Mouse (Mus musculus) G1E (cell line): ENCODE measurements at regions not wholly inside any gene's neighbourhood (a gene's known extent, or its start where the extent isn't known, plus 50 kb on each side); places are given as distances from the start of the nearest gene placed in this dataset.

ENCODE experiments used
- ATAC-seq: 2 replicates; pipeline ENCODE4 v1.8.0; 2016; ENCODE audit warnings: mild to moderate bottlenecking; ENCODE audit not compliant: insufficient number of reproducible peaks, poor library complexity, low FRiP score, severe bottlenecking; ENCODE audit errors: extremely low read depth
- DNase-seq: peaks from one replicate; pipeline ENCODE4 v3.0.0; 2012; ENCODE audit warnings: low spot score
- H3K27me3 ChIP-seq: 2 replicates; pipeline ENCODE4 v1.6.1; 2012; ENCODE audit warnings: mild to moderate bottlenecking, low read length, inconsistent platforms; ENCODE audit not compliant: insufficient read depth
- H3K36me3 ChIP-seq: replicated peaks from 2 replicates; pipeline ENCODE3; 2012; ENCODE audit warnings: mild to moderate bottlenecking, inconsistent platforms
- H3K4me1 ChIP-seq: 2 replicates; pipeline ENCODE4 v1.6.1; 2012; ENCODE audit warnings: low read depth, low read length, inconsistent platforms, mixed read lengths; ENCODE audit not compliant: insufficient read depth
- H3K4me3 ChIP-seq: 2 replicates; pipeline ENCODE4 v1.5.1; 2012; ENCODE audit warnings: low read depth, mild to moderate bottlenecking, inconsistent platforms, low read length, moderate library complexity, mixed read lengths
- H3K9me3 ChIP-seq: replicated peaks from 2 replicates; pipeline ENCODE4 v1.6.1; 2012; ENCODE audit warnings: inconsistent platforms
- CTCF ChIP-seq: IDR thresholded peaks from 2 replicates; pipeline ENCODE4 v1.5.1; 2012; ENCODE audit warnings: low read depth, low read length, inconsistent platforms, mixed read lengths
- GATA1 ChIP-seq: IDR thresholded peaks from 2 replicates; pipeline ENCODE4 v1.6.1; 2012; ENCODE audit warnings: borderline replicate concordance, low read length, inconsistent platforms, mixed read lengths
- GATA2 ChIP-seq: IDR thresholded peaks from 2 replicates; pipeline ENCODE4 v1.6.1; 2012; ENCODE audit warnings: low read depth, low read length, inconsistent platforms, borderline replicate concordance
- POLR2AphosphoS5 ChIP-seq: IDR thresholded peaks from 2 replicates; pipeline ENCODE4 v1.6.1; 2012; ENCODE audit warnings: low read depth, low read length, inconsistent platforms; ENCODE audit not compliant: insufficient replicate concordance
- TAL1 ChIP-seq: conservative IDR thresholded peaks from 2 replicates; pipeline ENCODE4 v1.6.1; 2012; ENCODE audit warnings: low read depth, low read length, inconsistent platforms, mixed read lengths

DNA sequence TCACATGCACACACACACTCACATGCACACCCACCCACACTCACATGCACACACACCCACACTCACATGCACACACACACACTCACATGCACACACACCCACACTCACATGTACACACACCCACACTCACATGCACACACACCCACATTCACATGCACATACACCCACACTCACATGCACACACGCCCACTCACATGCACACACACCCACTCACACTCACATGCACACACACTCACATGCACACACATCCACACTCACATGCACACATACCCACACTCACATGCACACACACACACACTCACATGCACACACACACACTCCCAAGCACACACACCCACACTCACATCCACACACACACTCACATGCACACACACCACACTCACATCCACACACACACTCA is 74.0 kb upstream of the Mki67 start:
- Histone ChIP-seq H3K9me3 (peaks cover 20% of the 10 kb centered on the region), H3K4me3 (peak overlapping the region; percentile 33), H3K36me3 (no peaks in the 10 kb centered on the region), H3K4me1 (no peaks in the 10 kb centered on the region; the same call in 1 of the 2 replicates), H3K27me3 (no peaks in the 10 kb centered on the region)
- DNase-seq, result no peak
- no peak for TF ChIP-seq TAL1
- TF ChIP-seq POLR2AphosphoS5, result 0 out of 2 replicates have a peak, but pooled peaks have one; percentile 83
- 0 out of 2 replicates have a peak, but pooled peaks have one; percentile 5 for TF ChIP-seq CTCF
- no peak for ATAC-seq

- no peaks in the 10 kb centered on the region for H3K27me3 ChIP-seq
- H3K36me3 ChIP-seq, result no peaks in the 10 kb centered on the region
- TF ChIP-seq GATA1 (no peak), CTCF (peak; percentile 52)
- peaks cover 20% of the 10 kb centered on the region for H3K9me3 ChIP-seq
- DNase-seq (no peak), ATAC-seq (peak; percentile 34; the same call in 1 of the 2 replicates)
- no peaks in the 10 kb centered on the region; the same call in 1 of the 2 replicates for H3K4me1 ChIP-seq
- no peak overlapping the region for H3K4me3 ChIP-seq
Observed at GRCm38 (mm10) chr7:135790978-135791377, 74.8 kb upstream of the Mki67 start.

DNA sequence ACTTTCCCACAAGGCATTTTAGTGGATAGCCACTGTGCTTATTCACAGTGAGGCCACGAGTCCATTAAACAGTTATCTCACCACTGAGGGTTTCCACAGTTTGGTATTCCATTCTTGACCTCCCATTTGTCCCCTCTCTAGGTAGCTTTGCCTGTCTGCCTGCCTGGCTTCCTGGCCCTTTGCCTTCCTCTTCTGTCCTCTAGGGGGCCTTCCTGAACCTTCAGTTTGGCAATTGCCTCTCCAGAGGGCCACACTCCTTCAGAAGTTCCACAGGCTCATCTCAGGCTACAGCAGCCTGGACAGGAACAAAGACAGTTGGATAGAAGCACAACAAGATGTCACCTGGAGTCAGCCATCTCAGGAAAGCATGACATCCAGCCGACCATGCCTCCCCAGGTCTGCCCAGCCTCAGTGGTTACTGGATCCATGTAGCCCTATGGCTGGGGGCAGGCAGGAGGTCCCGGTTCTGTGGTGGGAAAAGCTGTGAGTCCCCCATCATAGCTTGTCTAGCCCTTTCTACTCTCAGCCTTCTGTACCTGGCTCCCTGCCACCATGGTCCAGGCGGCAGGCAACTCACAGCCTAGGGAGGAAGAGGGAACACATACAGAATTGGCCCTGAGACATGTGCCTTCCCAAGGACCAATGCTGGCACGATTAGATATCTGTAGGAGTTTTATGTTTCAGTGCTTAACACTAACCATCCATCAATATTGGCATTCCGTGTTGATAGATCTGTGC is 76.0 kb upstream of the Mki67 start:
- peaks cover 20% of the 10 kb centered on the region for H3K9me3 ChIP-seq
- ATAC-seq, result no peak

GRCm38 (mm10) chr7:135792918-135793317 is 76.8 kb upstream of the Mki67 start:
- no peaks in the 10 kb centered on the region; the same call in 1 of the 2 replicates for H3K4me1 ChIP-seq
- no peak for DNase-seq
- no peak for ATAC-seq
- TF ChIP-seq POLR2AphosphoS5, result no peak
- no peak for TF ChIP-seq GATA2
- TF ChIP-seq GATA1, result no peak
- peak; percentile 51 for TF ChIP-seq CTCF
- TF ChIP-seq TAL1, result no peak
- H3K27me3 ChIP-seq, result no peaks in the 10 kb centered on the region
- no peak overlapping the region for H3K4me3 ChIP-seq
- H3K9me3 ChIP-seq, result peaks cover 18% of the 10 kb centered on the region
- H3K36me3 ChIP-seq, result no peaks in the 10 kb centered on the region

More for the DNA sequence above, 76.0 kb upstream of the Mki67 start:
- Histone ChIP-seq H3K4me3 (no peak overlapping the region), H3K36me3 (no peaks in the 10 kb centered on the region), H3K27me3 (no peaks in the 10 kb centered on the region), H3K4me1 (no peaks in the 10 kb centered on the region; the same call in 1 of the 2 replicates)
- no peak for TF ChIP-seq GATA2
- no peak for TF ChIP-seq TAL1
- TF ChIP-seq POLR2AphosphoS5, result no peak
- no peak for TF ChIP-seq CTCF
- DNase-seq, result no peak

- TF ChIP-seq TAL1 (no peak), GATA2 (no peak), GATA1 (no peak), POLR2AphosphoS5 (no peak), CTCF (no peak)
- H3K36me3 ChIP-seq, result no peaks in the 10 kb centered on the region
- no peak for ATAC-seq
- no peaks in the 10 kb centered on the region for H3K27me3 ChIP-seq
- H3K9me3 ChIP-seq, result peaks cover 16% of the 10 kb centered on the region
- DNase-seq, result no peak
- H3K4me1 ChIP-seq, result no peaks in the 10 kb centered on the region; the same call in 1 of the 2 replicates
- no peak overlapping the region for H3K4me3 ChIP-seq
Observed at GRCm38 (mm10) chr7:135794238-135794637, 78.1 kb upstream of the Mki67 start.

DNA sequence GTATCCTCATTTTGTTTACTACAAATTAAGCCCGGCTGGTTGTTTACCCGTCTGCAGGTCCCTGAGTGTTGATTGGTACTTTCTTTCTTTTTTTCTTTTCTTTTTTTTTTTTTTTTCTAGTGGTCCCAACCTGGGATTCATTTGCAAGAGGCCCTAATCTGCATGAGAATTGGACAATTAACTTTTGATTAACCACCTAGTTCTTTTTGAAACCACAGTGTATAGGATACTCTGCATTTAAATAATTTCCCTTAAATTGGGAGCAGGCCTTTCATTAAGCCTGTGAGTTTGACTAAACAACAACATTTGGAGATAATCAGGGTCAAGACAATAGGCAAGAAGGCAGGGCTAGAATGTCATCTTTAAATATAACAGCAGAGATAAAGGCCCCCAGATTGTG is 78.5 kb upstream of the Mki67 start:
- ATAC-seq (no peak), DNase-seq (no peak)
- TF ChIP-seq POLR2AphosphoS5, result no peak
- TF ChIP-seq CTCF, result no peak
- no peak for TF ChIP-seq GATA2
- TF ChIP-seq TAL1, result no peak
- no peak for TF ChIP-seq GATA1

More for the DNA sequence above, 78.5 kb upstream of the Mki67 start:
- no peaks in the 10 kb centered on the region; the same call in 1 of the 2 replicates for H3K4me1 ChIP-seq
- no peaks in the 10 kb centered on the region for H3K36me3 ChIP-seq
- H3K9me3 ChIP-seq, result peaks cover 14% of the 10 kb centered on the region
- H3K27me3 ChIP-seq, result no peaks in the 10 kb centered on the region
- no peak overlapping the region for H3K4me3 ChIP-seq
